Mouse (Mus musculus) CH12F3 (cell line): Measurements from ENCODE around the gene Garnl3.
"Not testable (repeated sequence)": the region's sequence is repeated elsewhere in the genome, so short reads cannot be mapped to it uniquely, and the experiment has no call there.

ENCODE experiments used
- in situ Hi-C: fragments of 300-500 bp; cut with MboI; formaldehyde crosslinking; loops from 2 replicates; pipeline ENCODE4 v1.14.3; 2020; ENCODE audit warnings: low sequenced_read_pairs

The Garnl3 gene

DNA sequence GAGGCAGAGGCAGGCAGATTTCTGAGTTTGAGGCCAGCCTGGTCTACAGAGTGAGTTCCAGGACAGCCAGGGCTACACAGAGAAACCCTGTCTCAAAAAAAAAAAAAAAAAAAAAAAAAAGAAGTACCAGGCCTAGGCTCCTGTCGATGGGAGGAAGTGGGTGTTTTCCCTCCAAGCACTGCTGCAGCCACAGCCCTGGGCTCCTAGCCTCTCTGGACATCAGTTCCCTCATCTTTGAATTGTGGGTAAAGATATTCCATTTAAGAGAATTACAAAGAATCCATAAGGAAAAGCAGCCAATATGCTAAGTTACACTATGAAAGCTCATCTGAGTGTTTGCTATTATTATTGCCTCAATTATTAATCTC lies 41.4 kb downstream of the Garnl3 start:
- in situ Hi-C loops: not testable (repeated sequence)

DNA sequence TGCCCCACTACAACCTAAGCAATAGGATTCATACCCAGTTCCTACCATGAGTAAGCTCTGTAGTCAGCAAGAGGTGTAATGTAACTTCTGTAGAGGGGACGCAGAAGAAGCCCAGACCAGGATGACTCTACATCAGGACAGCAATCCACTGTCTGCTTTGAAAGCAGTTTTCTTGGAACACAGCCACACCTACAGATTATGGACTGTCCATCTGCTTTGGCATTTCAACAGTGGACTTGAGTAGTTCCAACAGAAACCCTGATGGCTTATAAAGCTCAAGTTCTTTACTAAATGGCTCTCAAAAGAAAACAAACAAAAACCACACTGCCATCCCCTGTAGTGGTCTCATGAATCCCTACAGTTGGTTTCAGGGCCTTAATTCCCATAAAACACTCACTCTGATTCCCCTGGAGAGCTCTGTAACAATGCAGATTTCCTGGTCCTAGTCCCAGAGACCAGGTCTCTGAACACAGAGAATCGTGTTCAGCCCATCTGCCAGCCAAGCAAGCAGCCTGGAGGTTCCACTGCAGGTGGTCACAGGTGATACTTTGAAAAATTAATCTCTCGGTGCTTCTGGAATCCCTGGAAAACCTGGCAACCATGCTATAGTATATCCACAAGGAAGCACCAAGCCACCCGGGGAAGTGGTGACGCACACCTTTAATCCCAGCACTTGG lies 42.0 kb downstream of the Garnl3 start:
- in situ Hi-C loops: no loop called here

DNA sequence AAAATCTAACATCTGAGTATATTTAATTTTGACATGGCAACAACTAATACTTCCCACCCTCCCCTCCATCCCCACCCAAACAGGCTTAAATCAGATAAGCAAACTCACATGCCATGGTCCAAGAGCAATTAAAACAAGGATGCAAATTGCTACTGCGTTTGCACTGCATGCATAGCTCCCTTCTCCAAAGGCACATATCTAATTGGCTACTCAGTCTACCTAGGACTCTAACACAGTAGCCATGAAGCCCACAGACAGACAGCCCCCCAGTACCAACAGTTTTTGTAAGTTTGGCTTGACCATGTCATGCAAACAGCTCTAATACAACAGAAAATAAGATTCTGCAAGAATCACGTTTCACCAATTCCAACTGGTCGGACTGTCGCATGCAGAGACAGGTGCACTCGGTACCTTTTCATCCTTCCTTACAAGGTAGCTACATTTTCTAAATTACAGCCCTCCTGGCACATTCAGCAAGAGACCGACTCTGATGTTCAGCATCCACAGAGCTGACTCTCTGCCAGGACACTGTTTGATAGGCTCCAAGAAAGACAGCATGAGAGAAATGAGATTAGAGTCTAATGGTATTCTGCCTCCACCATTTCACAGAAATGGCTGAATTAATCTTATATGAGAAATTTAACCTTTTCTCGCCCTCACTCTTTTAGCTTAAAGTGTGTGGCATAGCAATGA lies 44.6 kb downstream of the Garnl3 start:
- in situ Hi-C loops: no loop called here

DNA sequence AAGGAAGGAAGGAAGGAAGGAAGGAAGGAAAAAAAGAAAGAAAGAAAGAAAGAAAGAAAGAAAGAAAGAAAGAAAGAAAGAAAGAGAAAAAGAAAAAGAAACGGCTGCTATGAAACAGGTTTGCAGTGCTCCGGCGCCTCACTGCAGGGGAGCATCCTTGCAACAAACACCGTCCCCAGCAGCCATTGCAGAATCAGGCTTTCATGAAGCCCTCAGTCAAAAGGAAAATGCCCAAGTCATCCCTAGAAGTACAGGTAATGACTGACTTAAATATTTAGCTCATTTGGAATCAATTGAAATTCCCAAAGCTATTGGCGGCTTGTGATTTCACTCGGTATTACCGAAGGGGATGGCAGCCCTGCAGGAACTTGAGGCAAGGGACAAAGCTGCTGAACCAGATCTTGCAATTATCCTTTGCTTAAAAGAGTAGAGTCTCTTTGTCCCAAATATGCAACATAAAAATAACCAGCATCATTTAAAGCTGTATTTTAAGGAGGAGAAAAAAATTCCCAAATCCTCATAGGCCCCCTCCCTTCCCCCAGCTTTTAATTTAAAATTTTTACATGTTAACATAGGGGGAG lies 45.3 kb downstream of the Garnl3 start:
- in situ Hi-C loops: no loop called here

DNA sequence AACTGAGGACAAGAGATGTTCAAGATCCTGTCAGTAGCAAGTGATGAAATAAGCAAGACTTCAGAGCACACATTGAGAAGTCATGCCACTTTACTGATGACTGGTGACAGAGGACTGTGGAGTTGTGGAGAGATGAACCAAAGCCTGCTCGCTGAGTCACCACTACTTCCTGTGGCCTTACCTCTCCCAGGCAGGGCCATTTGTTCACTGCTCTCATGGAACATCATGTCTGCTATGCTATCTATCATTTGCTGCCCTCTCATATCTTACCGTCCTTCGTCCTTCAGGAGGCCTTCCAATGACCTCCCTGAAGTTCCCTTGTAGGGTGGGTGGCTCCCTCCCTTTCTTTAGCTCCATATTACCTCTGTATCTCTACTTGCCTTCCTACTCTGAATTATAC lies 47.2 kb downstream of the Garnl3 start:
- in situ Hi-C loops: no loop called here

DNA sequence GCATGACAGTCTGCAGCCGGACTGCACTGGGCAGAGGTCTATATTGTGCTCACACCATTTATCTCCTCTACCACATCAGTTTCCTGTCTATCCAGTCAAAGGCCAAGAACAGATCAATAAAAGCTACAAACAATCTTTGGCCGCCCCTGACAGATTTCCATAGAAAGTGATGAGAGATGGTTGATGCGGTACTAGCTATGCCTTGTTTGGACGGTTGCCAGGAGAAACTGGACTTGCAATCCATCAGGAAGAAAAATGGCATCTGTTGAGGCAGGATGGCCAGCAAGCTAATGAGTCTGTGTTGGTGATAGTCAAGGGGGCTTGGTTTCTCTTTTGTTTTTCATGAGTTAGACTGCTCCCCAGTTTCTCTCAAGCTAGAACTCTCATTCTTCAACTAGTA lies 51.3 kb downstream of the Garnl3 start:
- in situ Hi-C loops: no loop called here

DNA sequence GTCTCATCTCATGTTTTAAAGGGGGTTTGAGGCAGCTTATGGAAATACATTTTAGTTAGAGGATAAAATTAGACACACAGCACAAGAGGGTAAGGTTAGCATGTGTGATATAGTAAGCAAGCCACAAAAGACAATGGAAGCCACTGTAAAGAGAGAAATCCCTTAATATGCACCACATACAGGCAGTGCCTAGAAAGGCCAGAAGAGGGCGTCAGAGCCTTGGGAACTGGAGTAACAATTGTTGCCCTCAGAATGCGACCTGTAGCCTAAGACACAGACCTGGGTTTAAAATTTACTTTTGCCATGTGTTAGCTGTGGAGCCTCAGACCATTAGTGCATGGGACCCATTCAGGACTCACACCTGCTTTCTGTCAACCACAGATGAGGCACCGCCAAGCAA lies 54.2 kb downstream of the Garnl3 start:
- in situ Hi-C loops: no loop called here

DNA sequence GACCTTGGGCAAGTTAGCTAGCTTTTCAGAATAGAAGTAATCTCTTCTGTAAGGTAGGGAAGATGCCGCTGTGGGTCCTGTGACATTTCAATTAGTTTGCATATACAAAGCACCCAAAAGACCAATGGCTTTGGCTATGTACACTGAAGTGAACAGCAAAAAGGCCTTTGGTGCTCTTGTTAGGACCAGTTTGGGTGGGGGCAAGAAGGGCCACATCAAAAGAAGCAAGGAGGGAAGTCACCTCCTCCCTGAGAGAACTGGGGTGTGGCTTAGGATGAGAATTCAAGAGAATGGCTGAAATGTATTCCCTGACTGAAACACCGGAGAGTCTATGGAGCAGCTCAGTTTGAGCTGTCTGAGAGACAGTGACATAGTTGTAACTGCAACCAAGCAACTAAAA lies 56.5 kb downstream of the Garnl3 start:
- in situ Hi-C loops: no loop called here

DNA sequence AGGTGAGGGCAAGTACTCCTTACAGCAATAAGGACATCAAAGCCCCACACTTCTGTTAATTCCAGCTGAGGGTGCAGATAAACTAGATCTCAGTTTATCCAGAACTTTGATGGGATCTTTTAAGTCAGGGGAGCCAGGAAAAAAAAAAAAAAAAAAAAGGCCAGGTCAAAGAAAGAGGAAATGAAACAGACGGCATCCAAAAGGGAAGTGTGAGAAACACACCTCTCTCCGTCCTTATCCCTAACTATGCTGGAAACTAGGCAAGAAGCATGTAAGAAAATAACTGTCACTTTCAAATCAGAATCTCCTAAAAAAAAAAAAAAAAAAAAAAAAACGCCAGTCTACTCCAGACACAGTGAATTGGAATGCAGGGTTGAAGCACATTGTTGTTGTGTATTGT lies 57.3 kb downstream of the Garnl3 start:
- in situ Hi-C loops: no loop called here

DNA sequence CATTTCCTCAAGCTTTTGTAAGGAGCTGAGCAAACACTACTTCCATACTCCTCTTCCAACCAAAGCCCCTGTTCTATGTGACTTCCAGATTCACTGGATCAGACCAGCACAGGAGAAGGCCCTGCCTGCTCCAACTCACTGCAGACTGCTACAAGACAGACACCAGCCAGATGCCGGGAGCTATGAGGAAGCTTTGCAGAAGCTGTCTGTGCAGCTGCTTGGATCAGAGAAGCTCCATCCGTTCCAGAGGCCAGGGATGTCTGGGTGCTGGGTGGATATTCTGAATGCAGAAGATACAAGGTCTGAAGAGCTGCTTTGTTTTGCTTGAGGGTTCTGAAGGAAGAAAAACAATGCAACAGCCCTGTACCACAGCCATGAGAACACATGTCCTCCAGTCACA lies 59.1 kb downstream of the Garnl3 start:
- in situ Hi-C loops: no loop called here

DNA sequence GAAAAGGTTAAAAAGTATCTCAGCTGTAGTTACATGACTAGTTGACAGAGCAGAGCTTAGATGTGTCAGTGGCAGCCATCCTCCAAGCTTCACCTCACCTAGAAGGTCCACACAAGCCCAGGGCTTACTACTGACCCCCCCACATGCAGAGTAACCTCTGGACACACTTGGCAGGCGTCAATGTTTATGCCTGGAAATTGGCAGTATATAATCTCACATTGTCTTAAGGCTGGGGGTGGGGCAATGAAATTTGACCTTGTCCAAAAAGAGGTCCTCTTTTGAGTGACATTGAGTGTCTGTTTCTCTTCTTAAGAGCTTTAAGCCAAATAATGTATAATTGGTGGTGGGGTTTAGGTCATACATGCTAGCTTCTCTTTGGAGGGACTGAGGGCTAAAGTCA lies 65.8 kb downstream of the Garnl3 start:
- in situ Hi-C loops: no loop called here

DNA sequence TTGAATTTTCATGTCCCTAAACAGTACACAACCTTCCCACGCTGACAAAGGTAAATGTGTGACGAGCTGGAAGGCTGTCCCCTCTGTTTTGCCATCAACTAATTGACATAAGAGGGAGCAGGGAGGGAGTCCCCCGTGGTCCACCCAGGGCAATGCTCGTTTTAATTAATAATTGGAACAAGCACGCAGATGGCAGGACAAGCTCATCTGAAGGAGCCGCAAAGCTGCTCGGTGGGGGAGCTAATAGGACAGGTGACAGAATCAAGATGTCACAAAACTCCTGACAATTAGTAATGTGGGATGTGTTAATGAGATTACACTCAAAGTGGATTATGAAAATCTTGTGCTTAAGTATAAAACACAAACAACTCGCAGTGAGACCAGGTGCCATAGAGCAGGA lies 68.7 kb downstream of the Garnl3 start:
- in situ Hi-C loops: no loop called here

DNA sequence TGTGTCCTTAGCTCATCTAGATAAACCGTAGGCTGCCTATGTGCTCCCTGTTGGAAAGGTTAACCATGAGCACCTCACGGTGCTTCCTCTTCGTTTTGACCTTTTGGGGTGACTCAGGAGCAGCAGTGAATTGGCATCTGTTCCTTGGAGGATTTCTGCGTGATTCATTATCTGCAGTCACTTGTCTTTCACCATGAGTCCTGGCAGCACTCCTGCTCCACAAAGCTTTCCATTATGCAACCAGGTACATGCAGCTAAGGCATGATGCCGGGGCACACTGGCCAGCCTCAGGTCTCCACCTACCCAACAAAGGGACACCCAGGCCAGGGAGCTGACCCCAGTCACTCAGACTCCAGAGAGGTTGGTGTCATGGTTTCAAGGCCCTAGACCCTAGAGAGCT lies 72.5 kb downstream of the Garnl3 start:
- in situ Hi-C loops: no loop called here

DNA sequence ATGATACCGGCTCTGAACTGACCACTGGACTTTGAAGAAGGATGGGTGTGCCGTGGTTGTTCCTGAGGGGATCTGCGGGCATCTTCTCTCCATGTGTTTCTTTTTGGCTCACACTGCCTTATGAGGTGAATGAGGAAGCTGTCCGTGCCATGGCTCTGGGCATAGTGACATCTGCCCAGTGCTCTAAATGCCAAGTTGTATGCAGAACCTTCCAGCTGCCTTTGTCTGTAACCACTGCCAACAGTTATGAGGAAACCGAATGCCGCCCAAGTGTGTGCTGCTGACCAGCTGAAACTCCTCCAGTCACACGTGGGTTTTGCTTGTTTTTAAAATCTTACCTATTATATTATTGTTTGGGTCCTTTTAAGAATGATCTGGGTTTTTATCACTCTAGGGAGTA lies 73.9 kb downstream of the Garnl3 start:
- in situ Hi-C loops: no loop called here

DNA sequence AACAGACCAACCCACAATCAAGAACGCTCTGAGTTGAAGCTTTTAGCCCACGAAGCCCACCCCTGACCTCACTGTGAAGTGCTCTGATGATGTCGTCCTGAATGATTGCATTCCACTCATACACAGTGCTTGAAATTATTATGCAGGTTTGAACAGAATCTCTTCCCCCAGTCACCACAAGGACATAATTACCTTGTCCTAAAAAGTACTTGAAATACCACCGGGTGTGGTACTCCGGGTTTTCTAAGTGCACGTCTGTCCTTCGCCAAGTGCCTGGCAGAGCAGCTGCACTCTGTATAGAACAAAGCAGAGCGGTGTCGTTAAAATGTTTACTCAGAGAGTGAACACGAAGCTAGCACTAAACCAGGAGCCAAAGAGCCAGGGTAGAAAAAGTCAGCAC lies 77.5 kb downstream of the Garnl3 start:
- in situ Hi-C loops: no loop called here

DNA sequence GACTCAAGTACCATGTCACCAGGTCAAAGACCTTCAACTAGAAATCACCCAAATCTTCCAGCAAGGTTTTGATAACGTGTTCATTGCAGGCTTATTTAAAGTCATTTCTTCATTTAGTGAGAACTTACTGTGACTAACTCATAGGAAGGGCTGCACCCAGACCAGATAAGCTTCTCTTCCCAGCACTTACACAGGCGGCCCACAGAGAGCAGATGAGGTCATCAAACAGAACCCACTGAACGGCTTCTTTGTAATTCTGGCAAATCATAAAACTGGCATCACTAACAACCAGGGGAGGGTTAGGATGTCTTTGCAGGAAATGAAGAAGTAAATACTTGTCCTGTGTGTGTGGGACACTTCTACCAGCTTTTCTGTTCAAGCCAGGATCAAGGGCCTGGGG lies 84.1 kb downstream of the Garnl3 start:
- in situ Hi-C loops: no loop called here

DNA sequence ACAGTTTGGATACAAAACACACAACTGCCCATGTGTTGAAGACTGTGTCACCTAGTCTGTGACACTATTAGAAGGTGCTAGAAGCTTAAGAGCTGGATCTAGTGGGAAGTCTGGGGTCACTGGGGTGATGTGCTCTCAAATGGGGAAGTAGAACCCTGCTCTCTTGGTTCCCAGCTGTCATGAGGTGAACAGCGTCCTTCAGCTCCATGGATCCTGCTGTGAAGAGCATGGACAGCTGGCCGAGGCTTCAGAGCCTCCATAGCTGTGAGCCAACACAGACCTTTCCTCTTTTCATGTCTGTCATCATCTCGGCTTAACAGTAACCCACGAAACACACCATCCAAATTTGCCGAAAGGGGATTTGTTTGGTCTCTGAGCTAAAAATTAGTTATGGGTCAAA lies 84.5 kb downstream of the Garnl3 start:
- in situ Hi-C loops: no loop called here

DNA sequence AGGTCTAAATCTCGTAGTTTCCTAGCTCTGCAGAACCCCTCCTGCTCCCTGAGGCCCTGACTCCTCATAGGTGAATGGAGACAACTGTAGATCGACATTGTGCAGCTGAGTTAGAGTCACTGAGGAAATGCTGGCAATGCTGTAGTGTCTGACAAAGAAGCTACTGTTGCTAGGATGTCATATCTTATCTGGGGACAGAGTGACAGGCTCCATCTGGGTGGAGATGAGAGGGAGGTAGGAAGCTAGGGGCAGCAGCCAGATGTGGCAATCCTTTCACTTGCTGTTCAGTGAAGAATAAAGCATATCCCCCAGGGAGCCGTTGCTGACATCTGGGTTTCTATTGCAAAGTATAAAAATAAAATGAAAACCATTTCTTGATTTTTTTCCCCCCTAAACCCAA lies 85.6 kb downstream of the Garnl3 start:
- in situ Hi-C loops: no loop called here

DNA sequence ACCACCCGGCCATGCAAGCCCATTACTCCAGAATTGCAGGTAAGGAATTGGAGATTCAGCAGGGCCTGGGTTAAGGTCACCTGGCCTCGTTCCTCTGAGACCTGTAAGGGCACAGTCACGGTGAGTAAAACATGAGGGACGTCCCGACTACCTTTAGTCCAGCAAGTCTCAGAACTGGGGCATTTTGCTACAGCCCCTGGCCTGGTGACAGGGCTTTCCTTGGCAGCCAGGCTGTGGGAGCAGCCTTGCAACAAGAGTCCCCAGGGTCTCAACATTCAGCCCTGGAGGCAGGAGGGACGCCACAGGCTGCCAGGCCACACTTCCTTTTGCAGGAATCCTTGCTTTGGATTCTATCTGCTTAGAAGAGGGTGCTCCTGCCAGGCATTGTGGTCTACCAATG lies 88.7 kb downstream of the Garnl3 start:
- in situ Hi-C loops: no loop called here

DNA sequence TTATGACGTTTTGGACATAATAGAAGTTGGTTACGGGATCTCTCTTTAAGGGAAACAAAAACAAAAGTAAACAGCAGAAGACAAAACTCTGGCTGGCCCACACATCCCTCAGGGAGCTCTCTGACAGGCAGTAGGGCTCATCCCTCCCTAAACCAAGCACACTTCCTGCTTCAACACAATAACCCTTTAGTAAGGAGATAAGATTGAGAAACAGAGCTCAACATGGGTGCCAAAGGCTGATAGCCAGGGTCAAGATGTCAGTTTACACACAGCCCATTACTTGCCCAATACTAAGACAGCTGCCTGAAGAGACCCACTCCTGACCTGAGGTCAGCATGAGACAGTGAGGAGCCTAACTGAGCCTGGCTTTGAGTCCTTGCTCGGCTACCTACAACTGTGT lies 89.9 kb downstream of the Garnl3 start:
- in situ Hi-C loops: no loop called here

DNA sequence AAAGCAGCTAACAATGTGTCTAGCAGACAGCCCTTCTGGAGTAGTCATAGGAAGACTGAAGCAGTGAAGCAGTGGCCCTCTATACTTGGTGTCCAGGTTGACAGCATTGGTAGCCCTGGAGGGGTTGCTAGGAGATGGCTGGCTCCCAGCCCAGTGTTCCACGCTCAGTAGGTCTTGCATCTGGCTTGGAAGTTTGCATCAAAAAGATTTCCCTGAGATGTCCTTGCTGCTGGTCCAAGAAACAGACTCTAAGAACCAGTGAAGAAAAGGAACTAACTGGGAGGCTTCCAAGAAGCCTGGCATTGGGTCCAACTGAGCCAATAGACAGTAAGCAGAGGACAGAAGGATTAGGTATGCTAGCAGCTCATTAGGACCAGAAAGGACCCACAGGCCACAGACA lies 94.0 kb downstream of the Garnl3 start:
- in situ Hi-C loops: no loop called here

DNA sequence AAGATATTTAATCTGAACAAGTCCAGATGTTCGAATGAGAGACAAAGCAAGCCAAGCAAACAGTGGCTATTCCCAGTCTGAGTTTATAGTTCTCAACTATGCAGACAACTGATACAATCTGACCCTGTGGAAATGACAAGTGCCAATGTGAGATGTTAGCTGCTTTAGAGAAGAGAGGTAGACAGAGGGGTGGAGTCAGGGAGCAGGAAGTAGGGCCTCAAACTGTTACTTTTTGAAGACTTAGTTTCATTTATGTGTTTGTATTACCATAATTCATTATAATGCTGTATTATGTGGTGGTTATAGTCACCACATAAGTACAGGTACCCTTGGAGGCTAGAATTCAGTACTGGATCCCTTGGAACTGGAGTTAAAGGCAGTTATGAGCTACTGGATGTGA lies 96.2 kb downstream of the Garnl3 start:
- in situ Hi-C loops: no loop called here

DNA sequence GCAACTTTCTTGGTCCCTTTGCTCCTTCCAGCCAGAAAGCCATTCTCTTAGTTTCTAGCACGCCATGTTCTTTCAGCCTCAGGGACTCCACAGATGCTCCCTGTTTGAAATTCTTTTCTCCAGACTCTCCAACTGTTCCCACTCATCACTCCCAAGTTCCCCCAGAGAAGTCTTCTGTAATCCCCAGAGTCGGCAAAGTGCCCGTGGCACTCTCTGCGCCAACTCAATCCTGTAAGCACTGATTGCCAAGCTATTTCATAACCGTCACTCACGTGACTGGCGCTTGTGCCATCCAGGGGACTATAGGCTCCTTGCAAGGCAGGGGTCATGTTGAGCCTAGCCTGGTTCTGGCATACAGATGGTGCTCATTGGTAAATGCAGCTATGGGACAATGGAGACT lies 98.2 kb downstream of the Garnl3 start:
- in situ Hi-C loops: no loop called here
